Mouse (Mus musculus) left cerebral cortex, adult 9 months (tissue): ENCODE measurements at regions not wholly inside any gene's neighbourhood (a gene's known extent, or its start where the extent isn't known, plus 50 kb on each side); places are given as distances from the start of the nearest gene placed in this dataset.

Experiments used
- DNase-seq, 2 experiments: peaks; one replicate each; pipeline ENCODE4 v3.0.0; 2022; ENCODE audit warnings: low spot score in 2 of 2

DNA sequence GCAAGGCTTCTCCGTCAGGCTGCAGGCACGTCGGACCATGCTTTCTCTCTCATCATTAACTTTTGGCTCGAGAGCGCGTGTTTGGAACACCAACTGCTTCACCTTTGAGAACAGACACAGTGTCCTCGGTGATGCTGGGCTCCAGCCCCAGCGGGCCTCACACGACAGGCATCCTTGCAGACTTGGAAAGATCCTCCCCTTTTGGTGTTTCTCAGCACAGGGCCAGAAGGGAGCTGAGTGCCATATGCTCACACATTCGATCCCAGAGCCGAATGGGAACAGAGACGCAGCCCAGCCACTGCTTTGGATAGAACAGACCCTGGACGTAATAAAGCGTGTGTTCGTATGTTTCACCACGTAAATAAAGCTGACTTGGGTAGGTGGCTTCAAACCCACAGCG lies 389.1 kb downstream of the Vrk1 start:
- no peak for DNase-seq

DNA sequence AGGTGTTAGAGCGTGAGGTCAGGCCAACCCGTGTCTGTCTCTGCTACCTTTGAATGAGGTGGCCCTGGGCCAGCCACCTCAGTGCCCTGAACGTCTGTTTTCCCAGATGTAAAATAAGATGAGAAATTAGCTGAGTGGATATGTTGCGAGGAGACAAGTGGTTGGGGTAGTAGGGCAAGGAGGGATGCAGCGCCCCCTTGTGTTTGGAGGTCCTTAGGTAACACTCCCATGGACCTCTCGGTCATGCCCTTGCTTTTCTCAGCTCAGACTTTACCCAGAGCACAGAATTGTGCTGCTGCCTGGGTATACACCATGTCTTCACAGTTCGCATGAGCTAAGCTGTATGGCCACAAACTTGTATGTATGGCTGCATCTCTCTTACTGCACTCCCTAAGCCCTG lies 401.0 kb downstream of the Vrk1 start:
- DNase-seq: no peak

DNA sequence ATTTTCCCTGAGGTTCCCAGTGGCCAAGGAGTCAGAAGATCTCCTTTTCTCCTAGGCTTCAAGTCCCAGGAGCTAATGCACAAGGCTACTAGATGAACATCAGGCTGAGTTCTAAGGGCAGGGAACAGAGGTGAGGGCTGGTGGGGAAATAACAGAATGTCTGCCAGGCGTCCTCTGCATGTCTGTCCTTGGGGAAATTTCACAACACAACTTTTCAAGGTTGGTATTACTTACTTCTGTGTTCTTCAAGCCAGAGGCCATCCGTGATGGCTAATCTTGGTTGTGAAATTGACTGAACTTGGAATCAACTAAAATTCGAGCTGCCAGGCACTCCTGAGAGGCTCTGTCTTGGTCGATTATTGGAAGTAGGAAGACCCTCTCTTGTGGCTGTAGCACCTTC lies 416.6 kb downstream of the Vrk1 start:
- DNase-seq: no peak

DNA sequence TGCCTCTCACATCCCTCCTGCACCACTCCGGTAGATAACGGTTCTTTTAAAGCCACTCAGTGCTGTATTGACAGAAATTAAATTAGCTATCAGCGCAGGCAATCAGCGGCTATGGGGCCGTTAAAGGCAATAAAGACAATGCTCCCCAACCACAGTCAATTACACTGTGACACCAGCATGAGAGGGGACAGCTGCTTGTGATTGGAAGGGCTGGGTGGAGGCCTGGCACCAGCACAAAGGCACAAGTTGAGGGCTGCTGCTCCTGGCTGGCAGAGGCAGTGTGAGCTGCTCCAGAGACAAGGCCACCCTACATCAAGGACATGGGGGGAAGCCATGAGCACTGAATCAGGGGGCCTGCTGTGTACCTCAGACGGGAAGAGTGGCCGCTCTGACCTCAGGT lies 420.0 kb downstream of the Vrk1 start:
- DNase-seq: no peak

DNA sequence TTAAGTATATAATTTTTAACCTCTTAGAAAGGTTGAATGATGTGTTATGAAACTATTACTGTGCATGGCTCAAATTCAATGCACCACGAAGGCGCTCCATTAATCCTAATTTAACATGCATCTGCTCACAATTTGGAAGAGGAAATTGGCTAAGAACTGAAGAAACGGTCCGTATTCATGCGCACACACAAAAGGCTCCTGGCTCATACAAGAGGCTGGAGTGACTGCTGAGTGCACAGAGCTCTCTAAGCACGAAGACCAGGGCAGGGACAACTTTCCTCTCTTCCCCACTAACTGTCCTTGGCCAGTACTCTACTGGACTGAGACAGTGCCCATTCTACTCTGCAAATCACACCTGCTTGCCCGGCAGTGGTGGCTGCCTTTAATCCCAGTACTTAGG lies 435.1 kb downstream of the Vrk1 start:
- DNase-seq: no peak

DNA sequence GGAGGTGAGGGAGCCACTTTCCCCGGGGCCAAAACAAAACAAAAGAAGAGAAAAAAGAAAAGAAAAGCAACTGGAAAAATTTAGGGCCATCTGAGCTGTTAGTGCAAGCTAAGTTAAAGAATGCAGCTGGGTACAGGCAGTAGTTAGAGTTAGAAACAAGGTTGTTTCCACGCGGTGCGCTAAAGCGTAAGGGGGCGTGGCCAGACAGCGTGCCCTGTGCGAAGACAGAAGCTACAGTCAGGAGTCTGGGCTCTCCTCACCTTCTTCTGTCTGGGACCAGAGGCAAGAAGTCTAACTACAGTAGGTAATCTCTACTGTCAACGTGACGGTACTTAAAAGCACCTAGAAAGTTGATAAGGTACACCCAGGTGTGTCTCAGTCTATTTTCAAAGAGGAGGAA lies 435.9 kb downstream of the Vrk1 start:
- no peak for DNase-seq

DNA sequence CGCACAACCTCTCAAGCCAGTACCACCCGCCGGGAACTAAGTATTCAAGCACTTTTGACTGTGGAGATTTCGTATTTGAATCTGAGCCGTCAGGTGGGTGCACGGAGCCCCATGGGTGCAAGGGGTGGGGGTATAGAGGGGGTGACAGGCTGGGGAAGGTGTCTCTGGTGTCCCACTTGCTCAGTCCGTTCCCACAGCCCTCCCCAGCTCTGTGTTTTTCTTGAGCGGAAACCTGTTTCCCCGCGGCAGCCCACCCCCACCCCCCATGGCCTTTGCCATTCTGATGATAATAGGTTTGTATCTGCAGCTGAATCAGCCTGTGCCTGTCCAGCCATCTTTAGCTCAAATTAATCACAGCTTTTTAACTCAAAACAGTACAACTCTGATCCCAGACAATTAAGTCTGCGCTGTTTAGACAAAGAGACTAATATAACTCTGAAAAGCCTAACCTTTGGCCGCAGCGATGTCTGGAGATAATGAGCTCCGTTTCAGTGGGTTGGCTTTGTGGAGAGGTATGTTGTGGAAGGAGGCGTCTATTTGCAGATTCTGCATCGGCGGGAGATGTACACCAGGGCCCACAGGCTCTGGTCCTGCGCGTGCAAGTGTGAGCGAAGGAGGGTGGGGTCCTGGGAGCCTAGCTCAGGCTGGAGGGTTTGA lies 437.0 kb downstream of the Vrk1 start:
- DNase-seq: no peak

DNA sequence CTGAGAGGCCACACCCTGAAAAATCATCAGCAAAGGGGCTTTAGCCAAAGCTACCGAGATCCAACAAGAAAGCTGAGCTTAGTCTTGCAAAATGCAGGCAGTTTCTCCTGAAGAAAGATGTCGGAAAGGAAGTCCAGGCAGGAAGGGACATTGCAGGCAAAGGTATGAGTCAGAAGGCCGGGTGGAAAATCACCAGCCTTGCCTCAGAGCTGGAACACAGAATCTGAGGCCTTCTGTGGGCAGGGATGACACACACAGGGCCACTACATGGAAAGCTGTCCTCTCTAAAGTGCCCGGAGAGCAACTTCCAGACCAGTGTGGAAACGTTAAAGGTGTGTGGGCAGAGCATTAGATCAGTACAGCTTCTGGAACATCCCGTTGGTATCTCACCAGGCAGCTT lies 438.5 kb downstream of the Vrk1 start:
- DNase-seq: no peak

DNA sequence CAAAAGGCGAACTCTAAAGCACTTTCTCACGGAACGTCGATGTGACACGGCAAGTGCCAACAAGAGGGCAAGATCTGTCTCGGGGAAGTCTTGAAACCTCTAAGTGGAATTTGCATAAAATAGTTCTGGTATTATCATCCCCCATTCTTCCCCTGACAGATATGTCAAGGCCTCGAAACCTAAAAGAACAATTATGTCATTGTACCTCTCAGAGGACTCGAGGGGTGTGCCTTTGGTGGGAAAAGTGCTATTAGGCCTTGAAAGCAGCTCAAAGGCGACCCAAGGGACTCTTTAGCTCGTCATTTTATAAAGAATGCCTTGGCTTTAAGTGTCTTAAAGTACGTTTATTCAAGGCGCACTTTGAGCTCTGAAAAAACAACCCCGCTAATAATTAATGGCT lies 443.5 kb downstream of the Vrk1 start:
- DNase-seq: no peak

DNA sequence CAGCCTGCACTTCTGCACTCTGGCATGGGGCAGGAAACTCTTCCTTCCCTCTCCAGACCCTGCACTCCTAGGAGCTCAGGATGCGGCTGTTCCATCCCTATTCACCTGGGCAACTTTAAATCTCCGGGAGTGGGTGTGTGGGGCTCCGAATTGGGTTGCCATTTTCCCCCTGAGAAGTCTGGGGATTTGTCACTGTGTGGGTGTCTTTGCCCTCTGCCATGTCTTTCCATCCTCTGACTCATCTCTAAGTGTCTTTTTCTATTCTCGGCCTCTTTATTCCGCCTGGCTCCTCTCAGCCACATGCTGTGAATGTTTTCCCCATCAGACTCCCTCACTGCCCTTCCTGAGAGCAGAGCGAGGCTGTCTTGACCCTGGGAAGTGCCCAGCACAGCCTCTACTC lies 448.2 kb downstream of the Vrk1 start:
- peak in 1 of 2 experiments; percentile 56 for DNase-seq

DNA sequence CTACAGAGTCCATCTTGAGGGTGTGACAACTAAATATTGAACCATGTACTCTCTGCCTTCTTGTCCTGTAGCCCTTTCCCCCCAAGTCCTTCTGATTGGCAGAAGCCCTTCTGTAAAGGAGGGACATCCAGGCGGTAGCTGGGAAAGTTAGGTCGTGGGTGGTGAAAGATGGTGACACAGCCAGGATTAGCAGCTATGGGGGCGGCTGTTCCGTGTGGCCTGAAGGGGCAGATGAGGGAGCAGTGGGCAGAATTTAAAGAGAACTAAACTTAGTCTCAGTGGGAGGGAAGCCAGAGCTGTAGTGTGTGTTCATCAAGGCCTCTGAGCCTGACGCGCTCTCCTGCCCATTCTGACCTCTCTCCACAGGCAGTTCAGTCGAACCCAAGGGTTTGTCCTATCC lies 450.6 kb downstream of the Vrk1 start:
- DNase-seq: no peak

DNA sequence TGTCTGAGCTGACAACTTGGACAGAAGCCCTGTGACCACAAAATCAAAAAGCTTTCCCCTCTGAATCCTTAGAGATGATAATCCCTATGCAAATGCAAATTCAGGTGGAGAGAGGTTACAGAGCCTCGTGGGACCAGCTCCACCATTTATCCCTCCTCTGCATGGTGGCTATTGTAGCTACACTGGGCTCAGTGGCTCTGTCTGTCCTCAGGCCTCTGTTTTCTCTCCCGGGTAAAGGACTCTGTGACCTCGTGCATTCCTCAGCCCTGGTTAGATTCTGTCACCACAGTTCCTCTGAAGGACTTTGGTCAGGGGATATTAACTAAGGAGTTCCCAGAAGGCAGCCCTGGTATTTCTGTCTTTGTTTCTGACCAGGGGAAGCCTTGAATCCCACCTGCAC lies 452.3 kb downstream of the Vrk1 start:
- DNase-seq: no peak

DNA sequence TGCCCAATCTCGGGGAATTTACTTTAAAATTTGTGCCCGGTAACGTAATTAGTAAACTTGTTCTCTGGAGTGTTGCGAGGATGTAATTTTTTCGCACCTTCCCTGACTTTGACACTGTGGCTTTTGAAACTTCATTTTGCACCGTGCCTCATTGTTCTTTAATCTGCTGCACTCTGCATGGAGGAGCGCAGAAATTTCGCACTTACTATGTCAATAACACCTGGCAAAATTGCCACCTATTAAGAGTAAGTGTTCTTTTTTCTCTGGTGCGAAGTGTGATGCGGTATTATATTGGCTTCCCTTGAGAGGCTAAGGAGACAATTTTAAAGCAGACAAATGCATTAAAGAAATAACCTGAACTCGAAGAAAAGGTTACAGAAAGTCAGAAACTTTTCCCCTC lies 454.7 kb downstream of the Vrk1 start:
- no peak for DNase-seq

DNA sequence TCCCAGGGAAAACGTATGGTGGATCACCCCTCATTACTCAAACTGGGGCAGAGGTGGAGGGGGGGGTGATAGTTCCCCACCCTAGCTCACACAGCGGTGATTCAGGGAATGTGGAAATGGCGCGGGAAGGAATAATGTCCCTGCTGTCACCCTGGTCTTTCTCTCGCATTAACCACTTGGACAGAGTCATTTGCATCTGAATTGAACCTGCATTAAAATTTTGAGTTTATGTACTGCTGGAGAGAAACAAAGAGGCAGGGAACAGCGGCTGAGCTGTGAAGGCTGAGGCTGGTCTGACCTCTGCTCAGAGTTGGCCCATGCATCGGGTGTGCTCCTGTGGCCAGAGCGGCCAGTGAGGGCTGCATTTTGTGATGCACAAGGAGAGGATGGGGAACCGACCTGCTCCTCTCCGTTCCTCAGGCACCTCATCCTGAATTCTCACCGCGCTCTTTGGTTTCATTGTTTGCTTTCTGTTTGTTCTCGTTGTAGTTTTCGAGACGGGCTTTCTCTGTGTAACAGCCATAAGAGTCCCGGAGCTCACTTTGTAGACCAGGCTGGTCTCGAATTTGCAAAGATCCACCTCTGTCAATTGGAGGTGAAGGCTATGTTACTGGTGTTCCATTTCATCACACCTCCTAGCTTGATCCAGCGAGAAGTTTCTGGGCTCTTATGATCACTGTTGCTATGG lies 458.3 kb downstream of the Vrk1 start:
- DNase-seq: no peak

DNA sequence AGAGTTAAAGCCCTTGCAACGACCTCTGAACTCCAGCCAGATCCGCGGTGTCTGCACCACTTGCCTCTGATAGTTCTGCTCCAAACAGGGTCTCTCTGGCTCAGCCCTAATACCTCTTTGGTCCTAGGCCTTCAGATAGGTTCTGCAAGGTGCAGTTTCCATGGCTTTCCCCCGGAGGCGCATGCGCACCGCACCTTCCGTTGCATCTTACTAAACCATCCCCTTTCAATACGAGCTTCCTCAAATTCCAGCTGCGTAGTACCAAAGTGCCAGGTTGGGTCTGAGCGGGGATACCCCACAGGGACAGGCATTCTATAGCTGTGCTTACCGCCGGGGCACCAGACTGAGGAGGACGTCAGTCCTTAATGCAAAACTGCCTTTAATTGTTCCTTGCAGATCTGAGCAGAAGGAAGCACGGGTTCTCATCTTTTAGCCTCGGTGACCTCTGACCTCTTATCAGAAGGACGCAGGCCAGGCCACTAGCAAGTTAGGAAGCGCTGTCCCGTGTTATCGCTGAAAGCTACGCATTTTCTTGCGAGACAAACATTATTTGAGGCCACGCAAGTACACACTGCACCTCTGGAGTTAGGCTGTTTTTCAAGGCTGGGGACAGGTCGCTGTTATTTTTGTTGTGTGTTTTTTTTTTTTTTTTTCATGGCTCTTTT lies 464.6 kb downstream of the Vrk1 start:
- peak in 1 of 2 experiments; percentile 53 for DNase-seq

DNA sequence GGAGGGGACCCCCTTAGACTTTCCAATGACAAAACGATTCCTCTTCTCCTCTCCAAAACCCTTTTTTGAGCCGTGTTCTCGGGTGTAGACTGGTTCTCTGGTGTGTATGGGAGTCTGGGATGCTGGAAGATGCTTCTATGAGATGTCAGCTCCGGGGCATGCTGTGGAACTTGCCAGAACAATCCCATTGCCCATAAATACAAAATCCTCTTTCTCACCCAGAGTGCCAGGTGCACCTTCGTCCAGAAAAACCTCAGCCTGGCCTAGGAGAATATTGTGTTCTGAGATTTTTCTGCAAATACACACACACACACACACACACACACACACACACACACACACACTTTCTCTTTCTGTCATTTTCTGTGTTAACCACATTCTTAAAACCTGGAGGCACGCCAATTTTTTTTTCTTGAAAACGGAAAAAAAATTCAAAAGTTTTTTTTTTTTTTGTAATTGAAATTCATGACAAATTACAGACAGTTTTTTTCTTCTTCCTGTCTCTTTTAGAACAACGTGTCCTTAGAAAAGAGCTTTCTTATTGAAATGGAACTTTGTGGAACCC lies 465.5 kb downstream of the Vrk1 start:
- no peak for DNase-seq

DNA sequence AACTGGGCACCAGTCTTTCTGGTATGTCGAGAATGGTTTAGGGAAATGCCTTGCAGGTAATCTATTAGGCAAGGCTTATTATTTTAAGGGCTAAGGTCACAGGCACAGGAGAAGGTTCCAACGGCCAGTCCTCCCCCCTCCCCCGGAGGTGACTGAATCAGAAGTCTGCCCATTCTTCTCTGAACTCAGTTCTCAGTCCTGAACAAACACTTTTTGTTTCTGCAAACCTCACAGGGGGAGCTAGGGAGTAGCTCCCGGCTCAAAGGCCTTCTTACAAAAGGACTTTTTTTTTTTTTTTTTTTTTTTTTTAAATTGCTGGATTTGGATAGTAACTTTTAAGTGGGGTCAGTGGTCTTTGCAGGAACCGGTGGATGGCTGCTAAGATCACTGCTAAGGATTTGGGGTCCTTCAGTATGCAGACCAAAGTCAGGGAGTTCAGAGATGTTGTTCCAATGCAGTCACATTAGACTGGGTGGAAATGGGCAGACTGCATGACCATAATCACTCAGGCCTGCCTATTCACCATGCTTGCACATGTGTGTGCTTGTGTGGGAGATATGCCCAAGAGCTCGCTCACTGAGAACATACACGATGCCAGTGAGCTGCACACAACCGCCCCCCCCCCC lies 467.1 kb downstream of the Vrk1 start:
- no peak for DNase-seq

DNA sequence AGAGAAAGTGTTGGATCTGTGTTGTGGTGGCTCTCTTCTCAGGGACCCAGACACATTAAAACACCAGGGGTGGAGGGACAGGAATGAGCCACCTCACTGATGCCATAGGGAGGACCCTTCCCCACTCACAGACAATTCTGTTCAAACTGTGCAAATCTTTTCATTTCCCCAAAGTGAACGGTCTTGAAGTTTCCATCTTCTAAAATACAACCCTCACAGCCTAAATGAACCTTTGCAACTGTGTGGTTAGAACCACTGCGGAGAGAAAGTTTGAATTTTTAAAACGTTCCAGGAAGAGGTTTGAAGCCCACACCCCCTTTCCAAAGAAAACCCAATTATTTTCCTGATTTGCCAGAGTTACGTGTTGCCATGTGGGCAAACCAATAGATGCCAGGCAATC lies 467.7 kb downstream of the Vrk1 start:
- DNase-seq: no peak

DNA sequence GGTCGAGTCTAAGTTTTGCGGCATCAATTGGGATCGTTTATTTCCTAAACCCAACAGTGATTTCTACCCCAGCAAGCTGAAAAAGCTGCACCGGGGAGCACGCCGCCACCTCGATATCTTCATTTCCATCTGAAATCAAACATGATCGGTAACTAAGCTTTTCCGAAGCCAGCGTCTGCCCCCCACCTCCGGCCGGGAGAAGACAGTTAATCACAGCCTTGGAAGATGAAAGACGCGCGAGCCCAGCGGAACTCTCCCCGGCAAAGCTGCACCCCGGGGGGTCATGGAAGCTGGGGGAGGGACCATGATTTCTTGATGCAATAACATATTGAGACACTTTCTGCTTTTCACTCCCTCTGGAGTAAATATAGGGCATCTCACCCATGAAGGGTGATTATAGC lies 468.4 kb downstream of the Vrk1 start:
- no peak for DNase-seq

DNA sequence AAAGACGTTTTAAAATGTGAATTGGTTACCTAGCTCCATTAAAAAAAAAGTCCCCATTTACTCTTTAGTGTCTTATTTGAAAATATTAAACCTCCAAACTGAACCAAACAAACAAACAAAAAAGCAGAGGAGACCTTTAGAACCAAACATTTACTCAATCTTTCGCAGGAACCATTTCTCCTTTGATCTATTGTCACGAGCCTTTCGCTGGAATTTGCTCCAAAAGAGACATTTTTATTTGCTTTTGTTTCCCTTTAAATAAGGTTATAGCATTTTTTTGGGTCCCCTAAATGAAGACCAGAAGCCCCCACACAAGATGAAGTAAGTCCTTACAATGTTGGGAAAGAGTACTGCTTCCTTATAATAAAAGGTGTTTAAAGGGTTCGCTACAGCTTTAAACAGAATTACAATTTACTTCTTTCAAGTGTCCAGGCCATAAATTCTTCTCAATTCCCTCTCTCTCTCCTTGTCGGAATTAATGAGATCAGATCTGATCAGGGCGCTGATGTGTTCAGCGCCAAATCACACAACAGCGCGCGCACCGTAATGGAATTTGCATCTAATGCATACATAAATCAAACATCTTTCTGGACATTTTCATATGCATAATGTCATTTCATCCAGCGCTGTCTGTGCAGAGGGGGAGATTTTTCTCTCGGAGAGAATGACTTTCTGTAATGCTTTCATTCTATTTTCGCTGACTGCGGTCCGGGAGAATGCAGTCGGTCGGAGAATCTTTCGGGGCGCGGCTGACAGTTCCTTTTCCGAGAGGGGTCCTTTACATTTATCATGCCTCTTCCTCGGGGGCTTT lies 469.2 kb downstream of the Vrk1 start:
- DNase-seq: no peak

DNA sequence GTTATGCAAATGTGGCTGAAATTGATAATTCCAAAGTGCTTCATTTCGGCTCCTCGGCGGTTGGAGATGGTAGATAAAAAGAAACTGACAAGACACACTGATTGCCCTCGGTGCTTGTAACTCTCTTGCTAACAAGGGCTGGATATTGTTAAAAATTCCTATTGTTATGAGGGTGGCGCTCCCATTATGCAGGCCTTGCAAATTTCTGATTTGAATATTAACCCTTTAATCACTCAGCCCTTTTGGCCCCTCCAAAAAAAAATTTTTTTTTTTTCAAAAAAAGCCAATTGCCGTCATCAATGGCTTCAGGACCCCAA lies 469.8 kb downstream of the Vrk1 start:
- DNase-seq: no peak
